Mouse (Mus musculus): ENCODE data around the gene Doc2a. TPM values are rescaled to one million over a fixed set of nuclear protein-coding genes. Genes with fewer than 3 reads are reported as not detected.

Gene Doc2a
- polyA plus RNA-seq, 1 experiment from 2014 or later = 1.5 TPM

DNA sequence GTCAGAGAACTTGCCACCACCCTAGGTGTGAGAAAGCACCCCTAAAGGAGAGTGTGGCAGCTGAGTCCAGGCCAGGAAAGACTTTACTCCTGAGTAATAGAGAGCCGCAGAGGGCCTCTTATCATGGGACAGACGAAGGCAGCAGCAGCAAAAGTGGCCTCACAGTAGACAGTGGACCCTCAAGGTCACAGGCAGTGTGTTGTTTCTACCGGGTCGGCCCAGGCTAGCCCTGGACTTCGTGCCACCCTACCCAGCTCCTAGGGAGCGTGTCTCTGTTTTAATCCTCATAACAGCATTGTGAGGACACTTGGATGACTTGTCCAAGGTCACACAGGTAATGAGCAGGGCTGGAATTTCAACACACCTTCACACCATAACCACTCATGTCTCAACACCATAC lies 2.9 kb downstream of the Doc2a start:
- DNase-seq (ENCODE audit: low spot score) (no peak), ATAC-seq (replicated peaks; ENCODE audit: insufficient number of reproducible peaks, low FRiP score, low TSS enrichment, low read depth) (no peak)
- H3K36me3 ChIP-seq (replicated peaks; ENCODE audit: control insufficient read depth, insufficient read depth, low read depth, low read length) = peaks cover 2% of the 10 kb centered on the region; the same call in 1 of the 2 replicates
- no peak overlapping the region for H3K9ac ChIP-seq (replicated peaks; ENCODE audit: low read length)
- H3K4me2 ChIP-seq (ENCODE audit: low read depth, low read length) = no peak overlapping the region
- 85% methylated on average over 6 of the region's 6 CpGs for WGBS
- no peak overlapping the region for H3K4me3 ChIP-seq (ENCODE audit: low read depth, low read length)
- no peak overlapping the region for H3K27ac ChIP-seq (replicated peaks; ENCODE audit: low read depth, low read length)
- no peaks in the 10 kb centered on the region for H3K9me3 ChIP-seq (replicated peaks; ENCODE audit: control insufficient read depth, low read length)
- peaks cover 24% of the 10 kb centered on the region for H3K27me3 ChIP-seq (ENCODE audit: control insufficient read depth, insufficient read depth, low read length)
- peaks cover 3% of the 10 kb centered on the region; the same call in 1 of the 2 replicates for H3K4me1 ChIP-seq (ENCODE audit: control insufficient read depth, insufficient read depth, low read length)

DNA sequence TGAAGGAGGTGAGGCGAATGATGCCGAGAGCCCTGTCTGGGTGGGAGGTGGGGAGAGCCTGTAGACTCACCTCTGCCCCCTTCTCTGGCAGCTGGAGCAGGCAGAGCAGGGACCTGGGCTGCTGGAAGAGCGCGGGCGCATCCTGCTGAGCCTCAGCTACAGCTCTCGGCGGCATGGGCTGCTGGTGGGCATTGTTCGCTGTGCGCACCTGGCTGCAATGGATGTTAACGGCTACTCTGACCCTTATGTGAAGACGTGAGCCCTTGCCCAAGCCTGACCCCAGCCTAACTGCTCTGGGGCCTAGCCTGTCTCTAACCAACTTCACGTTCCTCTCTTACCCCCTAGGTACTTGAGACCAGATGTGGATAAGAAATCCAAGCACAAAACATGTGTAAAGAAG lies 4.0 kb downstream of the Doc2a start:
- Histone ChIP-seq H3K4me1 (ENCODE audit: control insufficient read depth, insufficient read depth, low read length) (peaks cover 3% of the 10 kb centered on the region; the same call in 1 of the 2 replicates), H3K9me3 (replicated peaks; ENCODE audit: control insufficient read depth, low read length) (no peaks in the 10 kb centered on the region), H3K36me3 (replicated peaks; ENCODE audit: control insufficient read depth, insufficient read depth, low read depth, low read length) (peaks cover 2% of the 10 kb centered on the region; the same call in 1 of the 2 replicates), H3K27me3 (ENCODE audit: control insufficient read depth, insufficient read depth, low read length) (peaks cover 24% of the 10 kb centered on the region), H3K4me3 (ENCODE audit: low read depth, low read length) (no peak overlapping the region), H3K9ac (replicated peaks; ENCODE audit: low read length) (peak overlapping the region; percentile 13; the same call in 1 of the 2 replicates), H3K27ac (replicated peaks; ENCODE audit: low read depth, low read length) (no peak overlapping the region), H3K4me2 (ENCODE audit: low read depth, low read length) (no peak overlapping the region)
- no peak for DNase-seq (ENCODE audit: low spot score)
- 30% methylated on average over 12 of the region's 12 CpGs for WGBS
- ATAC-seq (replicated peaks; ENCODE audit: insufficient number of reproducible peaks, low FRiP score, low TSS enrichment, low read depth) = no peak

DNA sequence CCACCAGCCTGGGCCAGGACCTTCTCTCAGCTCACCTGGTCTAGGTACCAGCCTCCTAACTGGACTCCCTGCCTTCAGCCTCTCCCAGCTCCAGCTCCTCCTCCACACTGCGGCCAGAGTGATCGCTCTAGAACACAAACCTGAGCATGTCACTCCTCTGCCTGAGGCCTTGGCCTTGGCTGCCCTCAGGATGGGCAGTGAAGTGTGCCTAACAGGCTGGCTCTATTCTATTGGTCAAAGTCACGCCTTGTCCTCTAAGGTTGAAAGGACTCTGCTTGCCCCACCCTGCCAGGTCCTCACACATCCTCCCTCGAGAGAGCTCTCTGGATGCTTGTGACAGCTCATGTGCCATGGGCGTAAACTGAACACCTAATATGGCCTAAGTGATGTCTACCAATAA lies 6.2 kb downstream of the Doc2a start:
- no peaks in the 10 kb centered on the region for H3K9me3 ChIP-seq (replicated peaks; ENCODE audit: control insufficient read depth, low read length)
- WGBS = 91% methylated on average over 5 of the region's 5 CpGs
- peaks cover 2% of the 10 kb centered on the region for H3K36me3 ChIP-seq (replicated peaks; ENCODE audit: control insufficient read depth, insufficient read depth, low read depth, low read length)
- no peak overlapping the region for H3K9ac ChIP-seq (replicated peaks; ENCODE audit: low read length)
- H3K27ac ChIP-seq (replicated peaks; ENCODE audit: low read depth, low read length) = no peak overlapping the region
- no peak overlapping the region for H3K4me3 ChIP-seq (ENCODE audit: low read depth, low read length)
- no peak for DNase-seq (ENCODE audit: low spot score)
- H3K4me1 ChIP-seq (ENCODE audit: control insufficient read depth, insufficient read depth, low read length) = peaks cover 2% of the 10 kb centered on the region; the same call in 1 of the 2 replicates
- peaks cover 16% of the 10 kb centered on the region for H3K27me3 ChIP-seq (ENCODE audit: control insufficient read depth, insufficient read depth, low read length)
- H3K4me2 ChIP-seq (ENCODE audit: low read depth, low read length) = no peak overlapping the region
- ATAC-seq (replicated peaks; ENCODE audit: insufficient number of reproducible peaks, low FRiP score, low TSS enrichment, low read depth) = no peak

DNA sequence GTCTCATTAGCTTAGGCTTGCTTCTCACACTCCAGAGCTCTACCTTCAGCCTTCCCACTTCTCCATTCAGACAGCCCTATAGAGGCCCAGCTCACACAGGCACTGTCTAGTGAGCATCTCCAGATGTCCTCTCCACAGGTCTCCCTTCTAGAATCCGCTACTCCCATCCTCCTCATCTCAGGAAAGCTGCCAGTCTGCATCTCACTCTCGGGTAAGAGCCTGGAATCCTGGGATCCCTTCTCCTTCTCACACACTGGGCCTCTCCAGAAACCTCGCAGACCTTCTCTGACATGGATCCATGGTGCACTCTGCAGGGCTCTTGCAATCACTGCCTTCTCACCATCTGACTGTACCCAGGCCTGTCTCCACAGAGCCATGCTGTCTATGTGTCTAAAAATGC lies 8.4 kb downstream of the Doc2a start:
- no peaks in the 10 kb centered on the region for H3K9me3 ChIP-seq (replicated peaks; ENCODE audit: control insufficient read depth, low read length)
- peaks cover 2% of the 10 kb centered on the region for H3K36me3 ChIP-seq (replicated peaks; ENCODE audit: control insufficient read depth, insufficient read depth, low read depth, low read length)
- H3K4me2 ChIP-seq (ENCODE audit: low read depth, low read length) = no peak overlapping the region
- H3K9ac ChIP-seq (replicated peaks; ENCODE audit: low read length) = no peak overlapping the region
- ATAC-seq (replicated peaks; ENCODE audit: insufficient number of reproducible peaks, low FRiP score, low TSS enrichment, low read depth) (no peak), DNase-seq (ENCODE audit: low spot score) (no peak)
- 88% methylated on average over 3 of the region's 3 CpGs for WGBS
- H3K4me3 ChIP-seq (ENCODE audit: low read depth, low read length) = no peak overlapping the region
- H3K27ac ChIP-seq (replicated peaks; ENCODE audit: low read depth, low read length) = no peak overlapping the region
- no peaks in the 10 kb centered on the region for H3K27me3 ChIP-seq (ENCODE audit: control insufficient read depth, insufficient read depth, low read length)
- no peaks in the 10 kb centered on the region for H3K4me1 ChIP-seq (ENCODE audit: control insufficient read depth, insufficient read depth, low read length)

DNA sequence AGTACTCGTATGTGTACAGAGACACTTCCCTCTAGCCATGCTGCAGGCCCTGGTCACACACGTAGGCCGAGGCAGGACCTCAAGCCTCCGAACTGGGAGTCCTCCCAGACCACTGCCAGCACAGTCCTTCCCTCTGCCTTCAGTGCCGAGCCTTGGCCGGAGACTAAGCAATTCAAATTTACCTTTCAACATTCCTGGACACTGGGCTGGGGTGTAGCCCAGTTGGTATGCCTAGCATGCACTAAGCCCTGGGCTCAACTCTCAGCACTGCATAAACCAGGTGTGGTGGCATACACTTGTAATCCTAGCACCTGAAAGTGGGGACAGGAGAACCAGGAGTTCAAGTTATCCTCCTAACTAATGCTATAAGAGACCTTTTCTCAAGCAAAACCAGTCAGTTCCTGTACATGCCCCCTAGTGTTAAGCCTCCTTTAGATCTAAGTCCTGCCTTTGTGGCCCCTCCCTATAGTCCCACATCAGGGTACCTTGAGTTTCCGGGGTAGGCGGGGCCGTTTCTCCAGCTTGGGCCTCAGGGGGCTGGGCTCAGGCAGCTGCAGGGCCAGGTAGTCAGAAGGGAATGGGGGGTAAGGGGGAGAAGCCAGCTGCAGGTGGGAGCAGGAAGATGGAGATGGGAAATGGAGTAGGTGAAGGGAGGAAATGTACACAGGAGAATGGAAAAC lies 9.7 kb downstream of the Doc2a start:
- no peaks in the 10 kb centered on the region for H3K27me3 ChIP-seq (ENCODE audit: control insufficient read depth, insufficient read depth, low read length)
- no peak overlapping the region for H3K4me3 ChIP-seq (ENCODE audit: low read depth, low read length)
- no peaks in the 10 kb centered on the region for H3K4me1 ChIP-seq (ENCODE audit: control insufficient read depth, insufficient read depth, low read length)
- no peak overlapping the region for H3K27ac ChIP-seq (replicated peaks; ENCODE audit: low read depth, low read length)
- no peaks in the 10 kb centered on the region for H3K9me3 ChIP-seq (replicated peaks; ENCODE audit: control insufficient read depth, low read length)
- H3K36me3 ChIP-seq (replicated peaks; ENCODE audit: control insufficient read depth, insufficient read depth, low read depth, low read length) = peaks cover under 1% of the 10 kb centered on the region
- DNase-seq (ENCODE audit: low spot score) (no peak), ATAC-seq (replicated peaks; ENCODE audit: insufficient number of reproducible peaks, low FRiP score, low TSS enrichment, low read depth) (no peak)
- 72% methylated on average over 9 of the region's 9 CpGs for WGBS
- H3K9ac ChIP-seq (replicated peaks; ENCODE audit: low read length) = no peak overlapping the region
- no peak overlapping the region for H3K4me2 ChIP-seq (ENCODE audit: low read depth, low read length)

DNA sequence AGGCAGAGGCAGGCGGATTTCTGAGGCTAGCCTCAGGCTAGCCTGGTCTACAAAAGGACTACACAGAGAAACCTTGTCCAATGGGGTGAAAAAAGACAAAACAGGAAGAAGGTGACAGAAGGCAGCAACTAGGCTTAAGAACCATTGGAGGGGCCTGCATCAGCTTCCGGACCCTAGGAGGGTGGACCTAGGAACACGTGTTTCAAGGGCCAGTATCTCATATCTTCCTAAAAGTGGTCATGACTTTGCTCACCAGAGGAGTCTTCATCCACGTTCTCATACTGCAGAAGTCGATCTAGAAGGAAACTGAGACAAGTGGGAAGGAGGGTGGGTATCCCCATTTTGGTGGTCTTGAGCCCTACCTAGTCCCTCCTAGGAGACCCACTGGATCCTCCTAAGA lies 13.8 kb downstream of the Doc2a start:
- H3K4me2 ChIP-seq (ENCODE audit: low read depth, low read length) = peak overlapping the region; percentile 81
- H3K27ac ChIP-seq (replicated peaks; ENCODE audit: low read depth, low read length) = no peak overlapping the region
- H3K4me1 ChIP-seq (ENCODE audit: control insufficient read depth, insufficient read depth, low read length) = peaks cover 6% of the 10 kb centered on the region
- no peaks in the 10 kb centered on the region for H3K9me3 ChIP-seq (replicated peaks; ENCODE audit: control insufficient read depth, low read length)
- H3K27me3 ChIP-seq (ENCODE audit: control insufficient read depth, insufficient read depth, low read length) = no peaks in the 10 kb centered on the region
- peak overlapping the region; percentile 46 for H3K4me3 ChIP-seq (ENCODE audit: low read depth, low read length)
- WGBS = 68% methylated on average over 5 of the region's 5 CpGs
- ATAC-seq (replicated peaks; ENCODE audit: insufficient number of reproducible peaks, low FRiP score, low TSS enrichment, low read depth) (no peak), DNase-seq (ENCODE audit: low spot score) (no peak)
- peaks cover under 1% of the 10 kb centered on the region for H3K36me3 ChIP-seq (replicated peaks; ENCODE audit: control insufficient read depth, insufficient read depth, low read depth, low read length)
- H3K9ac ChIP-seq (replicated peaks; ENCODE audit: low read length) = peak overlapping the region; percentile 75

DNA sequence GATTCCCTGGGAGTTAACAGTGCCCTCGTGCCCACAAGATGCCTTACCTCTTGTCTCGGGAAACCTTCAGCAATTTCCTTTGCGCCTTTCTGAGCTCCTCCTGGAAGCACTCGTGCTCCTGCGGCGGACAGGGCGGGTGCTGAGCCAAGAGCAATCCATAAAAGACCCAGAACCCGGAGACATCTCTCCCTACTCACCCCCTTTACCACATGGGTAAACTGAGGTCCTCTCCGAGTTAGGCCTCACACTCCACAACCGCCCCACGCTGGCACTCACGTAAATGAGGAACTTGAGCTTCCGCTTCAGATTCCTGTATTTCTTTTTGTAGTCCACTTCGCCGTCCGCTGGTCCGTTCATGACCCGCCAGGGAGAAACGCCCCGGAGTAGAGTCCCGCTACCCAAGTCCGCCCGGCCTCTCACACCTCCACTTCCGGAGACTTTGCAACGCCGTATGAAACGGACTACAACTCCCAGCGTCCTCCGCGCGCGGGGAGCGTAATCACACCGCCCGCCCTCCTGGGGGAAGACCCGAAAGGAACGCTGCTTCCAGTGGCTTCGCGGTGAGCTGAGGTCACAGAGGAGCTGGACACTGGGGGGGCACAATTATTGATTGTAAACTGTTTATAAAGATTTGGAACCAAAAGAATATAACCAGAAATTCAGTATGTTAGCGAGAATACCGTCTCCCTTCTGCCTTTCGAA lies 14.4 kb downstream of the Doc2a start, which contains the start of gene Hirip3:
Gene Hirip3, plus strand, starts transcription at position 544 of the 702 bp plus-strand sequence.
- DNase-seq (ENCODE audit: low spot score) (peak; percentile 98), ATAC-seq (replicated peaks; ENCODE audit: insufficient number of reproducible peaks, low FRiP score, low TSS enrichment, low read depth) (peak; percentile 86)
- Histone ChIP-seq H3K9ac (replicated peaks; ENCODE audit: low read length) (peak within 1 kb of the TSS; percentile 75), H3K9me3 (replicated peaks; ENCODE audit: control insufficient read depth, low read length) (no peaks in the 10 kb centered on the region), H3K27ac (replicated peaks; ENCODE audit: low read depth, low read length) (peak within 1 kb of the TSS; percentile 43), H3K4me3 (ENCODE audit: low read depth, low read length) (peak within 1 kb of the TSS; percentile 46), H3K4me2 (ENCODE audit: low read depth, low read length) (peak within 1 kb of the TSS; percentile 81), H3K4me1 (ENCODE audit: control insufficient read depth, insufficient read depth, low read length) (peaks cover 6% of the 10 kb centered on the region), H3K27me3 (ENCODE audit: control insufficient read depth, insufficient read depth, low read length) (no peaks in the 10 kb centered on the region), H3K36me3 (replicated peaks; ENCODE audit: control insufficient read depth, insufficient read depth, low read depth, low read length) (peaks cover 5% of the 10 kb centered on the region)
- 3% methylated on average over 42 of the region's 42 CpGs for WGBS
